Mouse (Mus musculus) layer of hippocampus, adult 9-11 months (tissue): ENCODE data around the gene Sh2b3.

Experiments
- DNase-seq: peaks from one replicate; pipeline ENCODE4 v3.0.0; 2022

The Sh2b3 gene

DNA sequence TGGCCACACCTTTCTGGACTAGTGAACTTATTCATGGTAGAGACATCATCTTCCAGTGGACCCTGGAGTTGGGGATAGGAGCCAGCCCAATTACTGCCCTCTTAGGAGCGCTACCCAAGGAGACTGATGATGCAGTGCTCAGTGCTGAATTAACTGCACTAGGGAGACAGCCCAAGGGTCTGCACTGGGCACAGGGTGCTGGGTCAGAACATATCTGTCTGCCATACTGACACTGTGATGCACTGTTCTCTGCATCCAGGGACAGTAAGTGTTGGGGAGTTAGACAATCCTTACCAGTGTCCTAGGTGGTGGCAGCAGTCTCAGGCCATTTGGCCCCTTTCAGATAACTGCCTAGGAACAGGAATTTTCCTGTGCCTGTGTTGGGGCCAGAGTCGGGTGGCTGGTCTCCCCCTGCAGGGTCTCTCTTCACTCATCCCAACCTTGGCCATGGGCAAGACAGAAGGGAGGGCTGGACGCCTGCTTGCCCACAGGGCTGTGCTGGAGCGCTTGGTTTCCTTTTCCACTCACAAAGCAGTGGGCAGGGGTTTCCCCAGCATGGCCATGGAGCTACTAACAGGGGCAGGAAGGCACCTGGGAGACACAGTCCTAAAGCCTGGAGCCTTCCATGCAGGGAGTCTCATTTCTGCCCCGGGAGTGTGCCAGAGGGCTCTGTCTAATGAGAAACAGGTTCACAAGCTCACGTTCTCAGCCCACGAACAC, 14.5 kb downstream of the Sh2b3 start:
- DNase-seq: no peak

GRCm38 (mm10) chr5:121821552-121821951, 15.9 kb downstream of the Sh2b3 start:
- no peak for DNase-seq

- DNase-seq: no peak
Measured at GRCm38 (mm10) chr5:121821116-121821515, 16.3 kb downstream of the Sh2b3 start.

DNA sequence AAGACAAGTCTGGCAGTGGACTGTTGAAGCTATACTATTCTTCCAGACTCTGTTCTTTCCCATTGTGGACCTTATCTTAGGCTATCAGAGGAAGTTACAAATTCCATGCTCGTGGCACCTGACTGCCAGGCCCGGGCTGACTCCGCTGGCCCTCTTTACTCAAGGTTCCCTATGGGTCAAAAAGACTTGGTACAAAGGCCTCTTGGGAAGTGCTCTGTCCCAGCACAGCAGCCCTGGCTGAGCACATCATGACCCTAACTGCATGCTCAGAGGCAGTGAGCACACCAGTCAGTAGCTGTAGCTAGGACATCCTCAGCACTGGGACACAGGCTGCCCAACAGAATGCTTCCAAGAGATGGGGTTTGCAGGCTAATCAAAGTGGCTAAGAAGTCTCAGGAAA, 16.8 kb downstream of the Sh2b3 start:
- no peak for DNase-seq

DNA sequence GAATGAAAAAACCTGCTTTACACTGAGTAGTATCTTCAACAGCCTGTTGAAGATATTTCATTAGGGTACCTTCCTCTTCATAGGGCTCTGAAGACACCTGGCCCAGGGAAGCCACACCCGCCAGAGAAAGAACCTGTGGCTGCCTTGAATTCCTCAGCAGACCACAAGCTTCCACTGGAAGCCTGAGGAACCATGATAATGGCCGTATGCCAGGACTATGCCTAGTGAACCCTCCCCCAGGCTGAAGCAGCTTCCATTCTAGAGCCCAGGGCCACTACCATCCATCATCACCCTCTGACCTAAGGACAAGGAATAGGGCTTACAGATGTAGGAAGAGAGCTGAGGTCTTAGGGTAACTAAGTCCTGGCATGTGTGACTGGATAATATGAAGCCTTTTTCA, 17.3 kb downstream of the Sh2b3 start:
- no peak for DNase-seq

DNA sequence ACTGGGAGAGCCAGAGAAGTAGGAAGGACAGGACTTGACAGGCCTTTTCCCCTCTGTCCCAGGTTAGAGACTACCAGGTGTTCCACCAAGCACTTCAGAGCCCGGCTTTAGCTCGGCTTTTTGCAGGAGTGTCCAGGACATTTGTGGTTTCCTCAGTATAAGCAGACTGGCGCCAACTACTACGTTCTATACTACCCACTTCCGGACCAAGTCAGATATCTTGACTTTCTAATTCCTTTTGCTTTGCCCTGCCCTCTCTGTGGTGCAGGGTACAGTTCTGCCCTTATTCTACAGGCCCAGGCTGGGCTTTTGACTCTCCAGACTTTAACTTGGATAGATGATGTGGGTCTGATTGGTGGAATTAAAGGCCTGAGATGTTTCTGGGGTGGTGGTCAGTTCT, 17.9 kb downstream of the Sh2b3 start:
- DNase-seq: no peak

DNA sequence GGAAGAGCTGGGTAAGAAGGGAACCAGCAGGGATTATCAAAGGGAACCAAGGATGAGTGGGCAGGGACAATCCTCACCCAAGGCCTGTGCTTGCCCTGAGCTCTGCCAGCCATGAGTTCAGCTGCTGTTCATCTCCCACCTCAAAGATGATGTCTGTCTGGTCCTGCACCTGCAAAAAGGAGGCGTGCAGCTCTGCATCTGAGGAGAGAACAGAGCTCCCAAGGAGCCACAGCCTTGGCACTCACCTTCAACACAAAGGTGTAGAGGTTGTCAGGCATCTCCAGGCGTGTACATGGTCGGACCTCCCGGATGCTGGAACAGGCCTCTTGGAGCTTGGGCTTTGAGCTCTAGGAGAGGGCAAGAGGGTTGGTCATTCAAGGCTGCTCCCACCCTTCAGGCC, 18.6 kb downstream of the Sh2b3 start:
- no peak for DNase-seq

DNA sequence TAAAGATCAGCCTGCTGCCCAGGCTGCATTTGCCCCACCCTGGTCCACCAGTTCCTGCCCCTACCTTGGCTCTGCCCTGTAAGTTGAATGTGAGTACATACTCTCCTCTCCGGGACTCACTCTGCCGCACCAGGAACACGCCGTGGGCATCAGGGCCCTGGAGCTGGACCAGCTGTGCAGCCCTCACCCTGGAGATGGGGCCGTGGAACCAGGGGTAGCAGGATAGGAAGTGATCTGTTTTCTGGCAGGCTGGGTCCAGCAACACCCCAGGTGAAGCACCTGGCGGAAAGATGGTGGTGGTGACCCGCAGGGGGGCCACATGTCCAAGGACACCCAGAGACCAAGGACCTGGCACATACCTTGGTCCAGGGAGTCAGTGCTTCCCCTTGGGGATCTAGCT, 19.0 kb downstream of the Sh2b3 start:
- peak; percentile 6 for DNase-seq

GRCm38 (mm10) chr5:121817551-121817950, 19.9 kb downstream of the Sh2b3 start:
- peak; percentile 13 for DNase-seq

- DNase-seq: no peak
Measured at GRCm38 (mm10) chr5:121816611-121817010, 20.8 kb downstream of the Sh2b3 start.

DNA sequence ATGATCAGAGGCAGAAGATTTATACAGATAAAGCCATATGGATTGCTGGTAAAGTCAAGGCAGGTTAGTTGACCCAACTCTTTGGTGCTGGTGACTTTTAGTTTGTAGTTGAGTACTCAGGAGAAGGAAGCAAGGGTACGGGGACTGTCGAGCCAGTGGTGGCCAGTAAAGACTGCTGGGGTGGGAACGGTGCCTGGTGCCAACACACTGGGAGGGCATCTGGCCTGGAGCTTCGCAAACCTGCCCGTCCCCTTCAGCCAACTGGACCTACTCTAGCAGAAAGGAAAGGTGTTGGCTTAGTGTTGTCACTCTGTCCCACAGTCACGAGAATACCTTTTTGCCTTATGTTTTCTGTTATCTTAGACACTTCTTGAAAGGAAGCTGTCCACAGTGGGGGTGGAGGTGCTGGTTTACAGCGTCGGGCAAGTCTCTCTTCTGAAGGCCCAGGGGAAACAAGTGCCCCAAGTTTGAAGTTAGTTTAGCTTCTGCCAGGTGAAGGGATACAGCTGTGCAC, 21.5 kb downstream of the Sh2b3 start:
- no peak for DNase-seq

DNA sequence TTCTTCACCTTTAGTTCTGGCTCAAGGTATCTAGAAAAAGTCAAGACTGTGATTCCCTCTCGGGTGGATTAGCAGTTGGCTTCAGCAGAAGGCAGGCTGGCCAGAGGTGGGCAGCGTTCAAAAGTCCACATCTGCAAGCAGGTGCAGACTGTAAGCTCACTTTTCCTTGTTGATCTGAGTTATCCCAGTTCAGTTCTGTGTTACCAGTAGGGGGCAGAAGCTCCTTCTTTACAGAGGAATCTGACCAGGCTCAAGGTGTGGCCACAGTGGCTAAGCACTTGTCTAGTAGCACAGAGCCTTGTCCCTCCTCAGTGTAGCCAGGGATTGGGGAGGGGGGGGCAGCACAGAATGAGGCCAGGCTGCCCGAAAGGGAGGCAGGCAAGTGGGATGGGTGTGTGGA, 22.4 kb downstream of the Sh2b3 start:
- peak; percentile 78 for DNase-seq

- DNase-seq: no peak
Measured at GRCm38 (mm10) chr5:121813744-121814143, 23.7 kb downstream of the Sh2b3 start.

DNA sequence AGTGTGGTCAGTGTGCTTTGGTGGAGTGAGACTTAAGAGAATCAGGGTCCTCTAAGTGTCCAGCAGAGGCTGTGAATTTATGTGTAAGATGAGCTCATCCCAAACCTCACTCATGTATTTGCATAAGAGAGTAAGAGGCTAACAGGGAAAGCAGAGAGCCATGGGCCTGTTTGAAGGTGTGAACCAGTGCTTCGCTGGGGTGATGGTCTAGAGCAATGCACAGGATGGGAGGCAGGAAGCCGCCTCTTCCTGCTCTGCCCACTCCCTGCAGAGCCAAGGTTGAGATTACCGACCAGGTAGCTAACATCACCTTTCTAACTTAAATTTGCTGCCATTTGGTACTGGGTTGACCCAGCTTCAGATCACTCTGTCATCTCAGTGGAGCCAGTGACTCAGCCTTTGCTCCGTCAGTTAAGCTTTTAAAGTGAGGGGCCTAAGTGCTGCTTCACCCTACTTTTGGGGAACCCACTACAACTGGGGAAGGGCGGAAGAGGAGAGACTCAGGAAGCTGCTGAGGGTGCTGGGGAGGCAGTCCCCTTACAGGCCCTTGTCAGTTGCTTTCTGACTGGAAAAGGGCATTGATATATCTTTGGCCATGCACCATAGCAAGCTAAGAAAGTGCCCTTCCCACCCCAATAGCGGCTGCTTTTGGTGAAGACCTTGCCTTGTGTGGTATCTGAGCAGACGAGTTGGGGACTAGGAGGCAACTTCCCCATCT, 24.8 kb downstream of the Sh2b3 start:
- no peak for DNase-seq

GRCm38 (mm10) chr5:121811485-121811931, 25.9 kb downstream of the Sh2b3 start:
- DNase-seq: peak; percentile 62

- no peak for DNase-seq
Measured at GRCm38 (mm10) chr5:121810331-121811151, 26.9 kb downstream of the Sh2b3 start.

- no peak for DNase-seq
Measured at GRCm38 (mm10) chr5:121809667-121810224, 27.7 kb downstream of the Sh2b3 start.

- DNase-seq: no peak
Measured at GRCm38 (mm10) chr5:121808202-121808601, 29.2 kb downstream of the Sh2b3 start.

GRCm38 (mm10) chr5:121807186-121807585, 30.3 kb downstream of the Sh2b3 start:
- no peak for DNase-seq

- DNase-seq: no peak
Measured at GRCm38 (mm10) chr5:121798447-121798846, 39.0 kb downstream of the Sh2b3 start.

GRCm38 (mm10) chr5:121795800-121796199, 41.6 kb downstream of the Sh2b3 start:
- DNase-seq: no peak

GRCm38 (mm10) chr5:121791026-121791425, 46.4 kb downstream of the Sh2b3 start:
- no peak for DNase-seq
